Mouse (Mus musculus): ENCODE data around the gene Atxn7l2.

DNA sequence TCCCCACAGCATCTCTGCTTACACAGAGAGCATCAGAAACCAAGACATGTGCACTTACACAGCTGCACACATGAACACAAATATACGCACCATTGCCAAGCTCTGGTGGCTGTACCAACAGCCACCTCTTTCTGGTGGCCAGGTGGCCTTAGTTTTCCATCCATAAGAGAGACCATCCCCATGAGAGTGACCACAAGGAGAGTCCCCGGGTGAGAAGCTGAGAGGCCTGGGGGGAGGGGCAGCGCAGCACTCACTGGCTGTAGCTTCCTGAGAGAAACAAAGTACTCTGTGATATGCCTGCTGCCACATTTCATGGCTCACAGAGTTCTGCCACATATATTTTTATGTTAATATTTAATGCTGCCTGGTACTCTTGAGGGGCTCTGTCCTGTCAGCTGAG, 41.5 kb downstream of the Atxn7l2 start:
- TF ChIP-seq EP300 (IDR thresholded peaks at IDR 0.05; ENCODE audit: low read depth), result no peak
- TF ChIP-seq CTCF (IDR thresholded peaks at IDR 0.05; ENCODE audit: low read depth), result no peak

Measured in liver, embryonic 14.5 days (tissue).